Mouse (Mus musculus) inflammation-experienced regulatory T-cells, adult 6 months (primary cell): Measurements from ENCODE around the gene Twf1. TPM values are rescaled to one million over a fixed set of nuclear protein-coding genes. Genes with fewer than 3 reads are reported as not detected.

Experiments
- ATAC-seq: one replicate; pipeline ENCODE4 v1.8.0; 2017
- polyA plus RNA-seq, 3 experiments: library from polyadenylated mRNA; unstranded; fragments of 100-300 nt; shearing (Covaris generic); gene quantifications; one replicate each; pipeline ENCODE4 v1.2.1; 2017

The Twf1 gene
- 10 to 100 TPM; 55.1 to 60.8 (median 58.3) TPM for polyA plus RNA-seq

DNA sequence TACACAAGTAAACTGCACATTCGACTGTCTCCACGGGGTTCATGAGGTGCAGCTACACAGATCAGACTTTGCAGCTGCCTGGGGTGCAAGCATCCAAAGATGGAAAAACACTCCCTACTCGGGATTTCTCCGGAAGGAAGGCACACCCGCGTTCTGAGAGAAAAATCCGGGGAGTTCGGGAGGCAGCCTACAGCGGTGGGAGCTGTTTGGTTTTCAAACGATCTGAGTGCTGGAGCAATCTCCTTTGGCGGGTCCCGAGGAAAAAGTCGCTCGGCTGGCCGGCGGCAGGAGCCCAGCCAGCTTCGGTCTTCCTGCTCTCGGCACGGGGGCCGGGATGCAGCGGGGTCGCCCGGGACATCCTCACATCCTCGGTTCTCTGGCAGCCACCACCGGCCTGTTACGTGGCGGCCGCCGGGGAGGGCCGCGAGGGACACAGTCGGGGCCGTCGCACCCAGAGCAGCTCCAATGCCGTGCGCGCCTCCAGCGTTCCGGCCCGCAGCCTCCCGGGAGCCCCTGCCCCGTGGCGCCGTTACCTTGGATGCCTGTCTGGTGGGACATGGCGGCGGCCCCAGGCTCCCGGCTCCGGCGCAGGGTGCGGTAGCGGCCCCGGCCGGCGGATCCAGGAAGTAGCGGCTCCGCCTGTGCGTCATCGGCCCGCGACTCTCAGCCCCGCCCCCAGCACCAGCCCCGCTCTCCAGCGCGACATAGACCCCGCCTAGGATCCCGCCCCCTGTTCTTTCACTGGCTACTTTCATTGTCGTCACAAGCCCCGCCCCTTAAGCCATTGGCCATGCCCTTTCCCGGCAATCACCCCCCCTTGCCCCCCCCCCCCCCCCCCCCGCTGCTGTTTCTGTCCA, at the start of gene Twf1:
Gene Twf1 (minus strand): TSS at position 671 of the 857 bp plus-strand sequence.
- peak; percentile 95 for ATAC-seq

- ATAC-seq, result no peak
These were observed 49.4 kb upstream of the Twf1 start for GRCm38 (mm10) chr15:94639126-94639525.

DNA sequence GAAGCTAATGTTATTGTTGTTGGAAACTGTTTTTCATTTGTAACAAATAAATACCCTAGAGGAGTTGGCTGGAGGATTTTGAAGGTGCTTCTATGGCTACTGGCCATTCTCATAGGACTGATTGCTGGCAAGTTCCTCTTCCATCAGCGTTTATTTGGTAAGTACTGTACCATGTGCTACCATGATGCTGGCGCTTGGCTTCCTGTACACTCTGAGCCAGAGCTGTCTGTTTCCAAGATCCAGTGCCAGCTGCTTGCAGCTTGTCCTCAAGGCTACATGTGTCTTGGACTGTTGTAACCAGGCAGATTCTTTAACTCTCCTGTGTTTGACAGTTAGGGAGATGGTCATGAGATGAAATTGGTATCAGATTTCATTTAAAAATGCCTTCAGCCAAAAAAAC, 48.5 kb upstream of the Twf1 start:
- ATAC-seq, result no peak

DNA sequence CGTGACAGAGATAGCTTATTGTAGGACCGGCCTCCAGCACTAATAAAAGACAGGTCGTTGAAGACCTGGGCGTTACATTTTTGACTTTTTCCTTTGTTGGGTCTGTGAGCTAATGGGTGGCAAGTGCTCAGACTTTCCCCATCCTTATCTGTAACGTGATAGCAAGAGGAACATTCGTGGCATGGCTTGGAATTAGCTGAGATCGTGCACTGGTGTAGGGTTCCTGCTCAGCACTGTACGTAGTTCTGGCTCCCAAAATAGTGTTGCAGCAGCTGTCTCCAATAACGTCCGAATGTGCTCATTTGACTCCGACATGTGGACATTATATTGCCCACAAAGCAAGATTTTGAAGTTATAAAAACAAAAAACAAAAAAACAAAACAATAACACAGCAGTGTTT, 44.8 kb upstream of the Twf1 start:
- ATAC-seq, result no peak

DNA sequence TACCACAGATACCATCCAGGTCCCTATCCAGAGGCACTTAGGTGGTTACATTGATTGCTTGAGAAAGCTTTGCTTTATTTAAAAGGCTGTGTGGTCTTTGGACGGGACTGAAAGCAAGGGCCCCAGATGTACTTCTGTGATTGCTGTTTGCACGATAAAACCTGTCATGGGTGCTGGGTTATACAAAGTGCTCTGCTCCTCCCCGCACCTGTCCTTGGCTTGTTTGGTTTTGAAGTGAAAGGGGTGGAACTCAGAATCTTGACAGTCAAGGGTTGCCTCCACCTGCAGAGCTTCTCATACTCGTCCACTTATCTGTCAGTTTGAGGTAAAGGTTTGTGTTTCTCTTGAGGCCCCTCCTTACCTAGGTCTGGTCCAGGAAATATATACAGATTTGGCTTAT, 40.9 kb upstream of the Twf1 start:
- ATAC-seq, result no peak

- no peak for ATAC-seq
These were observed 39.3 kb upstream of the Twf1 start, which contains the start of gene Tmem117 for GRCm38 (mm10) chr15:94628830-94629601. Tmem117 (plus strand) TSS chr15:94629232.

GRCm38 (mm10) chr15:94628463-94628829, 38.8 kb upstream of the Twf1 start:
- ATAC-seq, result no peak

- no peak for ATAC-seq
These were observed 31.2 kb upstream of the Twf1 start for GRCm38 (mm10) chr15:94620909-94621308.

DNA sequence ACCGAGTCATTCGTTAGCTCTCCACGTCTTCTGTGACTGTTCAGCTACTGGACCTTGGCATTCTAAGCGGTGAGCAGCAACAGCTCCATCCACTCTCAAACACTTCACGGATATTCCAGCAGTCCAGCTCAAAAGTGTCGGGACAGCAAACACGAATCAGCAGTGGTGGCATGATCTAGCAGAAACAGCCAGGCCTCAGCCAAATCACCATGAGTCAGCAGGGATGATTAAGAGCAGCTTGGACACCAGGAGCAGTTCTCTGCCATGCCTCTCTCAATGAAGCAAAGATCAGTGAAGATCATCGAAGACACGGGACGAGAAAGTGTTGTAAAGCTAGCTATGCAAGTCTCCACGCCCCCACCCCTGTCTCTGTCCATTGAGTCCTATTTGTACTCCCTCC, 26.3 kb upstream of the Twf1 start:
- no peak for ATAC-seq

DNA sequence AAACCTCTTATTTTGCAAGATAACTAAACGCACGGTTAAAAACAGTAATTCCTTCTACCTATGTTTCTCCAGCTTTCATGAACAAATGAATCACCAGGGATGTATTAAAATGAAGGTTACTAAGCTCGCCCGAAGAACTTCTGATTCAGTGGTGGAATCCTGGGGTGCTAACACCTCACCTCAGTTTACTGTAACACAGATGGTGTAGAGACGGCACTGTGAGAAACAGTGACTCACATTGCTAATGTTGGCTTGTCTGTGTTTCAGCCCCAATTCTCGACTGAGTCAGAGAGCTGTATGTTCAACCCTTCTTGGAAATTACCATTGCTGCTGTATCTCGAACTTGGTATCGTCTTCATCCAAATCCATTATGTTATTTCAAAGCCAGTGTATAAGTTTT, 18.1 kb upstream of the Twf1 start:
- ATAC-seq, result no peak

- no peak for ATAC-seq
These were observed 12.8 kb upstream of the Twf1 start for GRCm38 (mm10) chr15:94602441-94602840.

- ATAC-seq, result peak; percentile 98
These were observed 11.7 kb upstream of the Twf1 start for GRCm38 (mm10) chr15:94601339-94601738.

DNA sequence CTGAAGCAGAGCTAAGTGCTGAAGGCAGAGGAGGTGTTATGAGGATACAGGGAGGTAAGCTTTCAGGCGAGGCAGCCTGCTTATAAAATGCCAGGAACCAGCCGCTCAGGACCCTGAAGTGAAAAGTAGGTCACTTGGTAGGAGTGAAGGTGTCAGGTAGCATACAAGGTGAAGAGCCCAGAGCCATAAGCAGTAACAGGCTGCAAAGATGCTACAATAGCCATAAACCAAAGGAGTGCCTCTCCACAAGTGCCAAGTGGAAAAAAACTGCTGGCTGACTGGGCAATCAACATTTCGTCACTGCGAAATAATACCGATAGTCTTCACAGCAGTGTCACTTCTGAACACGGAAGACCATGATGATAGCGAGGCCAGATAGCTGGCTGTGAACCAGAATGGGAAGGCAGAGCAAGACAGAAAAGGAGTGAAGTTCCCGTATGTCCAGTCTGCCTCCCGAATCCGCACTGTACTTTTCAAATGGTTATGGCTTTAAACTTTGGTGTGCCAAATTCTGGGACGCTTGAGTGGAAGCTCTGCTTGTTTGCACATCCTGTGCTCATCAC, 10.5 kb upstream of the Twf1 start:
- ATAC-seq, result no peak

DNA sequence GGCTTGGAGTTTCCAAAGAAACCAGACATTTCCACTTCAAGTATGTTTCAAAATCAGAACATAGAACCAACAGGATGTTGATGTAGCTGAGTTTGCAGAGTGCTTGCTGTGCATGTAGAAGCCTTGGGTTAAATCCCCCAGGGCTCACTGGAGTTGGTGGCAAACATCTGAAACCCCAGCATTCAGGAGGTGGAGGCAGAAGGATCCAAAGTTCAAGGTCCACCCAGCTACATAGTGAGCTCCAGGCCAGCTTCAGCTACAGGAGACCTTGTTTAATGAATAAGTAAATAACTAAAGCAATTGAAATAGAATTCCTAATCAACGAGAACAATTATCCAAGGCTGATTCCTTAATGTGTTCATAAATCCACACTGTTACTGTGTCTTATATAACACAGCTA, 3.9 kb upstream of the Twf1 start:
- ATAC-seq, result no peak

DNA sequence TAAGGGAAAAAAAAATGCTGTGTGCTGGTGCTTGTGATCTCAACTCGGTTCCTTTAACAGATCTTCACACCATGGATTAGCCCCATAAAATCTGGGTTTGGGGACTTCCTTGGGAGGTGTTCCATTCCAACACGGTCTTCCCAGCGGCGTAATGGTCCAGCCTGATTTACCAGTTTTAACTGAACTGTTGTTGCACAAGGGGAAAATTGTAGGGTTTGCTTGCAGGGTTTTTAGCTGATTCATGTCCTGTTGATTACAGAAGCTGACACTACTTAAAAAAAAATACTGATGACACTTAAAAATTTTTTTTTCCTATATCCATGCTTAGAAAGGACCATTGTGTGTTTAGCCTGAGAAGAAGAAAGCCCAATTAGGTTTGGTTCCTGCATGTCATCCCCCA, 1.7 kb upstream of the Twf1 start:
- no peak for ATAC-seq

DNA sequence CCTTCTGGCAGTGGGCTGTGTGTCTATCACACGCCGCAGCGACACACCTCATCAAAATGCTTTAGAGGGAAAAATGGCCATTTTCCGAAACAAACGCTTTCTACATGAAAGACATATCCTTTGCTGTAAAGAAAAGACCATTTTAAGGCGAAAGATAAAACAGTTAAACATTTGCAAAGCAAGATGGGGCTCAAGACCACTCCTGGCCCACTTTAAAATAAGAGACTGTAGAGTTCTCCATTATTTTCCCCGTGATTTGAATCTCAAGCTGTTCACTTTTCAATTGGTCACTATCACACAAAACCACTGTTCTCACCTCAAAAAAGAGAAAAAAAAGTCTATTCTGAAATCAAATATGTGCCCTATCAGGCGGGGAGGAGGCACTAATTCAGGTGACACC, 394 bp upstream of the Twf1 start:
- ATAC-seq, result no peak

GRCm38 (mm10) chr15:94587826-94588715, 1.6 kb downstream of the Twf1 start:
- no peak for ATAC-seq

- ATAC-seq, result no peak
These were observed 5.0 kb downstream of the Twf1 start for GRCm38 (mm10) chr15:94584738-94585137.

DNA sequence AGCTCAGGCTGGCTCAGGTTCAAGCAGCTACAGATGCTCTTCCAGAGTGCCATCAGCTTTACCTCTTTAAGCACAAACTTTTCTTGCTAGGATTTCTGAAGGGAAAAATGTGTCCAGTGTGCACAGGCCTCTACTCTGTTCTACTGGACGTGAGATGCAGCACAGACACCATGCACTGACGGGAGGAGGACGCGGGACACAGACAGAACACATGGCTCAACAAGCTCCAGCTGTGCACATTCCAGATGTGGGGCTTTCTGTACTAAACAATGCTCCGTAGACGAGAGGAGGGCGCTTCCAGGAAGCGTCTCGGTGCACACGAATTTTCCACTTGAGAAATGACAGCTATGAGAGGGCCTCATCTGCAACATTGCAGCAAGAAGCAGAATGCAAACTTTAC, 6.5 kb downstream of the Twf1 start:
- ATAC-seq, result no peak

GRCm38 (mm10) chr15:94582000-94582593, 7.6 kb downstream of the Twf1 start:
- no peak for ATAC-seq

DNA sequence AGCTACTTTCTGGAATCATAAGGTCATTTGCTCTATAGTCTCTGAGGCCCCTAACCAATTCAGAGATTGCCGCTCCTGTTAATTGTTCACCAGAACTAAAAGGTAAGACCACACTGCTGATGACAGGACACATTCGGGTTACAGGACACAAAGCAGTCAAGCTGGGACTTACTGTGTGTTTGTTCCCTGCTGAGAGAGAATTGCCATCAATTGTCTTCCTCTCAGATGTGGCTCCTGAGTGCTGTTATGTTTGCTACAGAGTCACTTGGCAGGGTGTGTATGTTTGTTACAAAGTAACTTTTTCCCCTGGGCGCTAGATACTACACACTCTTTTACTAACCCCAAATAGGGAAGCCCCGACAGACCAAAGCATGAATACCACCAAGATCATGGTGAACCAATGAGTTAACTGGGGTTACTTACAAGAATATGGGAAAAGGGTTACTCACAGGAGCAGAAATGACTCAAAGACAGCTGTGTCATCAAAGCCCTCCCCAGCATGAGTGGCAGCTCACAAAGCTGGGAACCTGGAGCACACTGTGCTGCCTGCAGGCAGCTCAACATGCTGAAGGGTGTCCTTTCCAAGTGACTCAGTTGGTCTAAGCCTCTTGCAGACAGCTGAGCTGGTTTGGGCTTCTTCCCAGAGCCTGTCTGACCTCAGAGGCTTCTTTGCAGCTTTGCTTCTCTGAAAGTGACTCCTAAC, 15.0 kb downstream of the Twf1 start:
- ATAC-seq, result no peak
